Mouse (Mus musculus): ENCODE measurements around the gene Slc24a3. TPM values are rescaled to one million over a fixed set of nuclear protein-coding genes. Genes with fewer than 3 reads are reported as not detected.

Slc24a3 gene
- polyA plus RNA-seq, 1 experiment from 2014 or later = 3.8 TPM

DNA sequence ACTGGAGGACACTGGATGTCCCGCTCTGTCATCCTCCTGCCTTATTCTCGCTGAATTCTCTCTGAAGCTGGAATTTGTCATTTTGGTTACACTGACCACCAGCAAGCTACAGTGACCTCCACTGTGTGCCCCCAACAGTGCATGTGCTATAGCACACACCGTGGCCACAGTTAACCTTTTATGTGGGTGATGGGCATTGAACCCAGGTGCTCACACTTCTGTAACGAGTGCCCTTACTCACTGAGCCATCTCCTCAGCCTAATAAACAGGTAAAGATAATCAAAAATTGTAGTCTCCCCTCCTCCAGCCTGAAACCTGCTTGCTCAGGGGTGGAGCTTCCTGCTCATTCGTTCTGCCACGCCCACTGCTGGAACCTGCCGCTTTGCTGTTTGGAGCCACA is 493.7 kb downstream of the Slc24a3 start:
- Histone ChIP-seq H3K4me3 (ENCODE audit: control insufficient read depth in 1 of 2, insufficient read depth in 1 of 2, low read depth in 1 of 2, low read length in 2 of 2) (no peak overlapping the region), H3K4me1 (ENCODE audit: control insufficient read depth in 2 of 2, insufficient read depth in 2 of 2, low read length in 2 of 2) (0 out of 4 replicates have a peak, but pooled peaks cover 0 to 6% of the 10 kb centered on the region in 2 experiments), H3K9ac (ENCODE audit: low read length) (no peak overlapping the region), H3K36me3 (ENCODE audit: control insufficient read depth, insufficient read depth, low read length) (no peaks in the 10 kb centered on the region), H3K4me2 (ENCODE audit: low read length) (no peak overlapping the region), H3K9me3 (ENCODE audit: control insufficient read depth, low read length) (no peaks in the 10 kb centered on the region), H3K27me3 (ENCODE audit: control insufficient read depth, insufficient read depth, low read length) (no peaks in the 10 kb centered on the region), H3K27ac (replicated peaks in 1 of 2; ENCODE audit: control insufficient read depth in 1 of 2, insufficient read depth in 1 of 2, low read depth in 2 of 2, low read length in 2 of 2) (no peak overlapping the region)
- ATAC-seq (ENCODE audit: insufficient number of reproducible peaks, insufficient read depth, low FRiP score, low read depth) = no peak
- 65% methylated on average over 5 of the region's 7 CpGs for WGBS

DNA sequence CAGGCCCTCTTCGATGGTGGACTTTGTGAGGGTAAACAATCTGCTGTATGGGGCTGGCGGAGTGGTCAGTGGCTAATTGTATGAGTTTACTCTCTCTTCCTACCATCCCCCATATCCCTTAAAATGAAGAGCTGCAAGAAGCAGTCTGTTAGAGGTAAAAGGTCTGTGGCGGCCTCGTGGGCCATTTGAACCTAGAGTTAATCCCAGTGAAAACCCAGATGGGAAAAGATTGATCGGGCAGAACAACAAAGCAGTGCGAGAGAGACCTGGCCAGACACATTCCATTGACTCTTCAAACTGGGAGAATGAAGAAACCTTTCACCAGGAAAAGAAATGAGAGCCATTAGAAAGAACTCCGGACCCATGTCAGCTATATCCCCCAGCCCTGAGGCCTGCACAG is 496.3 kb downstream of the Slc24a3 start:
- H3K4me3 ChIP-seq (ENCODE audit: control insufficient read depth in 1 of 2, insufficient read depth in 1 of 2, low read depth in 1 of 2, low read length in 2 of 2) = no peak overlapping the region
- H3K4me2 ChIP-seq (ENCODE audit: low read length) = no peak overlapping the region
- ATAC-seq (ENCODE audit: insufficient number of reproducible peaks, insufficient read depth, low FRiP score, low read depth) = no peak
- H3K27ac ChIP-seq (replicated peaks in 1 of 2; ENCODE audit: control insufficient read depth in 1 of 2, insufficient read depth in 1 of 2, low read depth in 2 of 2, low read length in 2 of 2) = no peak overlapping the region
- H3K9me3 ChIP-seq (ENCODE audit: control insufficient read depth, low read length) = no peaks in the 10 kb centered on the region
- H3K36me3 ChIP-seq (ENCODE audit: control insufficient read depth, insufficient read depth, low read length) = no peaks in the 10 kb centered on the region
- H3K27me3 ChIP-seq (ENCODE audit: control insufficient read depth, insufficient read depth, low read length) = no peaks in the 10 kb centered on the region
- no peak overlapping the region for H3K9ac ChIP-seq (ENCODE audit: low read length)
- WGBS = 81% methylated on average over 7 of the region's 7 CpGs
- H3K4me1 ChIP-seq (ENCODE audit: control insufficient read depth in 2 of 2, insufficient read depth in 2 of 2, low read length in 2 of 2) = peaks cover 7 to 10% of the 10 kb centered on the region in 2 experiments

DNA sequence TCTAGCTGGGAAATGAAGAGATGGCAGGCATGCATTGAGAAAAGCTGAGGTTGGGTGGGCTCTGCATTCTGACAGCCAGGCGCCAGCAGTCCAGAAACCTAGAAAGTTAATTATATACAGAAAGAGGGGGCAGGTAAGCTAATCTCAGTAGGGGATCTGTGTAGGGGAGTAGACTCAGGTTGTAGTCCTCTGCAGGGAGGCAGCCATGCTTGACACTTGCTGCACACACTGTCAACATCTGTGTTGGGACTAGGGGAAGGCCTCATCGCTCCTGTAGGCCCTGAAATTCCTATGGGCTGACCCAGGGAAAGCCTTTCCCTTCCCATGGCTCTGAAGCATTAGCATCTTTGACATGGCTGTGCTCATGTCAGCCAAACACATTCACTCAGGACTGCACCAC is 496.8 kb downstream of the Slc24a3 start:
- Histone ChIP-seq H3K9ac (ENCODE audit: low read length) (no peak overlapping the region), H3K27me3 (ENCODE audit: control insufficient read depth, insufficient read depth, low read length) (no peaks in the 10 kb centered on the region), H3K36me3 (ENCODE audit: control insufficient read depth, insufficient read depth, low read length) (no peaks in the 10 kb centered on the region), H3K27ac (replicated peaks in 1 of 2; ENCODE audit: control insufficient read depth in 1 of 2, insufficient read depth in 1 of 2, low read depth in 2 of 2, low read length in 2 of 2) (no peak overlapping the region), H3K4me3 (ENCODE audit: control insufficient read depth in 1 of 2, insufficient read depth in 1 of 2, low read depth in 1 of 2, low read length in 2 of 2) (no peak overlapping the region), H3K4me1 (ENCODE audit: control insufficient read depth in 2 of 2, insufficient read depth in 2 of 2, low read length in 2 of 2) (peaks cover 7 to 10% of the 10 kb centered on the region in 2 experiments), H3K4me2 (ENCODE audit: low read length) (no peak overlapping the region), H3K9me3 (ENCODE audit: control insufficient read depth, low read length) (no peaks in the 10 kb centered on the region)
- 84% methylated on average over 2 of the region's 2 CpGs for WGBS
- no peak for ATAC-seq (ENCODE audit: insufficient number of reproducible peaks, insufficient read depth, low FRiP score, low read depth)

DNA sequence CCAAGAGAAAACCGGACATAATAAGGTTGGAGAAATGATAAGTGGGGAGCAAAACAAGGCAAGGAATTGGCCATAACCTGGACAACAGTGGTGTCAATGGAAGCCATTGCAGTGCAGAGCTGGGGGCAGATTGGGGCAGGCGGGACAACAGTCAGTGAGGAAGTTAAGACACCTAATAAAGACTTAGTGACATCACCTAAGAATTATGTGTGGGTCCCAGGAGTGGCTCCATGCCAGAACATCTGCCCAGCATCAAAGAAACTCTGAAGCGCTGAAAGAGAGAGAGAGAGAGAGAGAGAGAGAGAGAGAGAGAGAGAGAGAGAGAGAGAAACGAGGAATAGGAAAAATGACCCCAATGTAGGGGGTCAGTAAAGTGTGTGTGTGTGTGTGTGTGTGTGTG is 500.6 kb downstream of the Slc24a3 start:
- no peaks in the 10 kb centered on the region for H3K36me3 ChIP-seq (ENCODE audit: control insufficient read depth, insufficient read depth, low read length)
- H3K4me1 ChIP-seq (ENCODE audit: control insufficient read depth in 2 of 2, insufficient read depth in 2 of 2, low read length in 2 of 2) = peaks cover 11 to 20% of the 10 kb centered on the region in 2 experiments
- H3K27ac ChIP-seq (replicated peaks in 1 of 2; ENCODE audit: control insufficient read depth in 1 of 2, insufficient read depth in 1 of 2, low read depth in 2 of 2, low read length in 2 of 2) = no peak overlapping the region
- H3K27me3 ChIP-seq (ENCODE audit: control insufficient read depth, insufficient read depth, low read length) = no peaks in the 10 kb centered on the region
- H3K9me3 ChIP-seq (ENCODE audit: control insufficient read depth, low read length) = no peaks in the 10 kb centered on the region
- 32% methylated on average over 4 of the region's 4 CpGs for WGBS
- ATAC-seq (ENCODE audit: insufficient number of reproducible peaks, insufficient read depth, low FRiP score, low read depth) = no peak
- H3K4me2 ChIP-seq (ENCODE audit: low read length) = no peak overlapping the region
- H3K4me3 ChIP-seq (ENCODE audit: control insufficient read depth in 1 of 2, insufficient read depth in 1 of 2, low read depth in 1 of 2, low read length in 2 of 2) = no peak overlapping the region
- no peak overlapping the region for H3K9ac ChIP-seq (ENCODE audit: low read length)

DNA sequence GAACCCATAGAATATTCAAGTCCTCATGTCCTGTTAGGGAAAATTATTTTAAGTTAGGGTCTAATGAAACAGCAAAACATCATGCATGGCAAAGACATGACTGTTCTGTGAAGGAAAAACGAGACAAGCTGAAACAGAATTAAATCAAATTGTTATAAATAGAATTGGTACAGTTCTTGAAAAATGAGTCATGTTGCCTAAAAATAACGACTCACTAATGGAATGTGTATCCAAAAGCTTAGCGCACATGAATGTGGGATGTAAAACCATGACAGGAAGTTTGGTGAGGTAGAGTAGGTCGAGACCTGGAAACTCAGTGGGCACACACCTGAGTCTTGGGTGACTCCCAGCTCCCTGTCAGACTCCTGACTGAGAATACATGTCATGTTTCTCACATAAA is 502.6 kb downstream of the Slc24a3 start:
- Histone ChIP-seq H3K4me2 (ENCODE audit: low read length) (no peak overlapping the region), H3K9me3 (ENCODE audit: control insufficient read depth, low read length) (no peaks in the 10 kb centered on the region), H3K36me3 (ENCODE audit: control insufficient read depth, insufficient read depth, low read length) (no peaks in the 10 kb centered on the region), H3K27ac (replicated peaks in 1 of 2; ENCODE audit: control insufficient read depth in 1 of 2, insufficient read depth in 1 of 2, low read depth in 2 of 2, low read length in 2 of 2) (no peak overlapping the region), H3K27me3 (ENCODE audit: control insufficient read depth, insufficient read depth, low read length) (no peaks in the 10 kb centered on the region), H3K4me3 (ENCODE audit: control insufficient read depth in 1 of 2, insufficient read depth in 1 of 2, low read depth in 1 of 2, low read length in 2 of 2) (no peak overlapping the region), H3K9ac (ENCODE audit: low read length) (no peak overlapping the region), H3K4me1 (ENCODE audit: control insufficient read depth in 2 of 2, insufficient read depth in 2 of 2, low read length in 2 of 2) (peaks cover 11 to 28% of the 10 kb centered on the region in 2 experiments)
- ATAC-seq (ENCODE audit: insufficient number of reproducible peaks, insufficient read depth, low FRiP score, low read depth) = no peak
- WGBS = 42% methylated on average over 4 of the region's 4 CpGs

DNA sequence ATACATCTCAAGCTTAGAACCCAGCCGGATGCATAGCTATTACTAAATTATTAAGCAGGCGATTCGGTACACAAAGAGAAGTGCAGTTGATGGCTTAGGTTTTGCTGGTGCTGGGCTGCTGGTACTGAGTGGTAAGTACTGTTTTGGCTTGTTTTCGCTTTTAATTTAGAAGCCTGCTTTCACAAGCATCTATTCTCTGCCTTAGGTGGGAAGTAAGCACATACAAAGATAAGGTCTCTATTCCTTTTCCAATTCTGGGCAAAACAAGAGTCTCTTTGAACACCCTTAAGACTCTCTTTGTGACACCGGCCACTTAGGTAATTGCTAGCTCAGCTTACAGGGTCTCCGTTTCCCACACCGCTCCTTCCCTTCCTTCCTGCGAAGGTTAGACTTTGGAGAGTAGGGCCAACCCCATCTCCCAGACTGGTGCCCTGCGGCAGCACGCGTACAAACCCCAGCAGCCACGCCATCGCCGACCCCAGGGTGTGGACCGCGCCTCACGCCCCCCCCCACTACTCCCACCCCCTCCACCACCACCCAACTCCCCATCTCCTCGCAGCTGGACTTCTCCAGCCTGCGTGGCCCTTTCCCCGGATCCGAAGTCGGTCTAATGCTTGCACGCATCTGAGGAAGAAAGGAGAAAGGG is 507.1 kb downstream of the Slc24a3 start:
- peaks cover 4 to 29% of the 10 kb centered on the region in 2 experiments for H3K4me1 ChIP-seq (ENCODE audit: control insufficient read depth in 2 of 2, insufficient read depth in 2 of 2, low read length in 2 of 2)
- WGBS = 6% methylated on average over 23 of the region's 23 CpGs
- H3K9ac ChIP-seq (ENCODE audit: low read length) = peak overlapping the region; percentile 74
- peak overlapping the region; percentile 46 to 72 for H3K27ac ChIP-seq (replicated peaks in 1 of 2; ENCODE audit: control insufficient read depth in 1 of 2, insufficient read depth in 1 of 2, low read depth in 2 of 2, low read length in 2 of 2)
- H3K4me3 ChIP-seq (ENCODE audit: control insufficient read depth in 1 of 2, insufficient read depth in 1 of 2, low read depth in 1 of 2, low read length in 2 of 2) = peak overlapping the region; percentile 71 to 73
- H3K4me2 ChIP-seq (ENCODE audit: low read length) = peak overlapping the region; percentile 87
- H3K9me3 ChIP-seq (ENCODE audit: control insufficient read depth, low read length) = no peaks in the 10 kb centered on the region
- ATAC-seq (ENCODE audit: insufficient number of reproducible peaks, insufficient read depth, low FRiP score, low read depth) = 0 out of 2 replicates have a peak, but pooled peaks have one; percentile 10
- H3K27me3 ChIP-seq (ENCODE audit: control insufficient read depth, insufficient read depth, low read length) = no peaks in the 10 kb centered on the region
- no peaks in the 10 kb centered on the region for H3K36me3 ChIP-seq (ENCODE audit: control insufficient read depth, insufficient read depth, low read length)

DNA sequence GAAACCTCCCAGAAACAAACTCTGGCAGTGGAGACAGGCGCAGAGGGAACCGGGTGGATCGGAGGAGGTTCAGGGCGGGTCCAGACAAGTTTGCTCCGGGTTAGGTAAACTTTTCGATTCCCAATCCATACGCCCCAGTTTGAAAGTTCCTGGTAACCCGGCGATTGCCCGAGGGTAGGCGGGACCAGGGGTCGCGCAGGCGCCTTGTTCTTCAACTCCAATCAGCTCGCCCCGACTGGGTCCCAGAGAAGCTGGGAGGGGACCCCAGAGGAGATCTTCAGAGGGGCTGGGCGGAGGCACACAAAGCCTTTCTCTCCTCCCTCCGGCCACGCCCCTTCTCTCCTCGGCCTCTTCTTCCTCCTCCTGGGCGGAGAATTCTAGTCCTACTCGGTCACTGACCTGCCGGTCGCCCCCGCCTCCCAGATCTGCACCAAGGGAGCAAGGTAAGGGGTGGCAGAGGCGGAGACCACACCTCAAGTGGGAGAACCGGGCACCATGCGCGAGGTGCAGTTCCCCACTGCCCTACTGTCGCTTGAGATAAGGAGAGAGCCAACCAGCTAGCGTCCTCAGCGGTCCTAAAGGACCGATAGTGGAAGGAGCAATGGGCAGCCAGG is 507.7 kb downstream of the Slc24a3 start, which contains the start of gene Rin2:
Gene Rin2, plus strand, starts transcription at position 74 of the 614 bp plus-strand sequence.
- Histone ChIP-seq H3K36me3 (ENCODE audit: control insufficient read depth, insufficient read depth, low read length) (no peaks in the 10 kb centered on the region), H3K4me3 (ENCODE audit: control insufficient read depth in 1 of 2, insufficient read depth in 1 of 2, low read depth in 1 of 2, low read length in 2 of 2) (peak within 1 kb of the TSS; percentile 71 to 73), H3K4me1 (ENCODE audit: control insufficient read depth in 2 of 2, insufficient read depth in 2 of 2, low read length in 2 of 2) (peaks cover under 1 to 24% of the 10 kb centered on the region in 2 experiments; a peak in 3 of 4 replicates), H3K9me3 (ENCODE audit: control insufficient read depth, low read length) (no peaks in the 10 kb centered on the region), H3K4me2 (ENCODE audit: low read length) (peak within 1 kb of the TSS; percentile 87), H3K9ac (ENCODE audit: low read length) (peak within 1 kb of the TSS; percentile 74), H3K27ac (replicated peaks in 1 of 2; ENCODE audit: control insufficient read depth in 1 of 2, insufficient read depth in 1 of 2, low read depth in 2 of 2, low read length in 2 of 2) (peak within 1 kb of the TSS; percentile 46 to 72), H3K27me3 (ENCODE audit: control insufficient read depth, insufficient read depth, low read length) (no peaks in the 10 kb centered on the region)
- under 1% methylated on average over 33 of the region's 33 CpGs for WGBS
- ATAC-seq (ENCODE audit: insufficient number of reproducible peaks, insufficient read depth, low FRiP score, low read depth) = peak; percentile 78

Data from heart, embryonic 14.5 days (tissue).